In the genomic region with DNA sequence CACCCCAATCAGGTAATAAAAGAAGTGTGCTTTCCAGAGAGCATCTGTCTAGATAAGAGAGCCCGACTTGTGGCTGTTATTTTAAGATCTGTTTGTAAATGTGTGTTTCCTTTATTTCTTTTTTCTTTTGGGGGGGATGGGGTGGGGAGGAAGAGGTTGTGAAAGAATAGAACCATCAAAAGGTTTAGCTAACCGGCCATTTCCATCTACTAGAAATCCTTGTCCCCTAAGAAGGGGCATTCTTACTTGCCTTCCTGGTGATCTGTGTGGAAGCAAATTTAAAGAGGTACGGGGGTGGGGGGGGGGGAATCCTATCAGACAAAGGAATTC, we compare ENCODE assay signal across 8 mouse cellular contexts. TPM values are rescaled to one million over a fixed set of nuclear protein-coding genes. Genes with fewer than 3 reads are reported as not detected.
DNase-seq lines count a peak whose midpoint lies in the region; ATAC-seq and TF ChIP-seq lines count a peak whose summit lies in the region.

No protein-coding gene starts in this region.

- no peaks in the 10 kb centered on the region for H3K9me3 ChIP-seq in forebrain, embryonic 11.5 days (ENCODE audit: control insufficient read depth, low read length)
- no peaks in the 10 kb centered on the region for H3K9me3 ChIP-seq in liver, embryonic 13.5 days (replicated peaks)

- H3K4me3 ChIP-seq in heart, adult 2 months: peak overlapping the region; percentile 89
- H3K4me3 ChIP-seq in forebrain, embryonic 11.5 days (ENCODE audit: low read depth, low read length): peak overlapping the region; percentile 99
- H3K4me3 ChIP-seq in liver, embryonic 13.5 days (replicated peaks): peak overlapping the region; percentile 91

- peaks cover 7% of the 10 kb centered on the region for H3K4me1 ChIP-seq in heart, adult 2 months (ENCODE audit: control insufficient read depth, insufficient read depth, low read length)
- H3K4me1 ChIP-seq in forebrain, embryonic 11.5 days (replicated peaks; ENCODE audit: control insufficient read depth, insufficient read depth, low read length): peaks cover 11% of the 10 kb centered on the region; the same call in 1 of the 2 replicates
- H3K4me1 ChIP-seq in liver, embryonic 13.5 days (replicated peaks): peaks cover 70% of the 10 kb centered on the region

- DNase-seq in heart, adult 2 months: no peak
- DNase-seq in heart, postnatal 36 days: no peak
- peak; percentile 23 for DNase-seq in 3T3-L1 (ENCODE audit: low read depth, low spot score)
- DNase-seq in forebrain, embryonic 11.5 days (ENCODE audit: low spot score): no peak
- no peak for DNase-seq in liver, embryonic 13.5 days
- no peak for DNase-seq in urinary bladder, adult 2 months (ENCODE audit: low spot score)
- no peak for DNase-seq in thymus, postnatal 10 days (ENCODE audit: low spot score in 2 of 2)
- no peak for DNase-seq in layer of hippocampus, adult 18-20 months (ENCODE audit: low spot score in 2 of 2)

- peak overlapping the region; percentile 98 for H3K9ac ChIP-seq in heart, adult 2 months (ENCODE audit: low read depth, low read length)
- peak overlapping the region; percentile 95 for H3K9ac ChIP-seq in forebrain, embryonic 11.5 days (ENCODE audit: low read length)
- H3K9ac ChIP-seq in liver, embryonic 13.5 days: peak overlapping the region; percentile 99

- H3K36me3 ChIP-seq in heart, adult 2 months (ENCODE audit: control insufficient read depth, insufficient read depth, low read length): peaks cover 7% of the 10 kb centered on the region
- no peaks in the 10 kb centered on the region for H3K36me3 ChIP-seq in forebrain, embryonic 11.5 days (ENCODE audit: control insufficient read depth, insufficient read depth, low read length)
- H3K36me3 ChIP-seq in liver, embryonic 13.5 days: peaks cover 18% of the 10 kb centered on the region

- no peaks in the 10 kb centered on the region for H3K27me3 ChIP-seq in heart, adult 2 months (ENCODE audit: control insufficient read depth, insufficient read depth, low read length)
- no peaks in the 10 kb centered on the region for H3K27me3 ChIP-seq in forebrain, embryonic 11.5 days (ENCODE audit: control insufficient read depth, insufficient read depth, low read length)
- H3K27me3 ChIP-seq in liver, embryonic 13.5 days: no peaks in the 10 kb centered on the region

- 0 out of 2 replicates have a peak, but pooled peaks cover 3% of the 10 kb centered on the region for H3K79me2 ChIP-seq in heart, adult 2 months (replicated peaks; ENCODE audit: control insufficient read depth, insufficient read depth, low read length)

- no peak for ATAC-seq in forebrain, embryonic 11.5 days (replicated peaks; ENCODE audit: low FRiP score)
- ATAC-seq in liver, embryonic 13.5 days (ENCODE audit: low read depth): no peak

- intact Hi-C loops in heart, adult 2 months (cut with DNase I): no loop called here
- intact Hi-C loops in heart, postnatal 36 days (cut with DNase I): loop anchor here (2.0 kb wide), 1 partner anchor 48 kb away; no protein-coding TSS in a partner anchor

- WGBS in heart, adult 2 months: 3% methylated on average over 3 of the region's 3 CpGs
- WGBS in forebrain, embryonic 11.5 days: 1% methylated on average over 3 of the region's 3 CpGs
- 1% methylated on average over 3 of the region's 3 CpGs for WGBS in liver, embryonic 13.5 days (ENCODE audit: insufficient replicate concordance)

- TF ChIP-seq EP300 in heart, adult 2 months (IDR thresholded peaks at IDR 0.05; ENCODE audit: insufficient read depth, low read depth, low read length): no peak

- H3K4me2 ChIP-seq in forebrain, embryonic 11.5 days (ENCODE audit: low read depth, low read length, severe bottlenecking): peak overlapping the region; percentile 75
- peak overlapping the region; percentile 99 for H3K4me2 ChIP-seq in liver, embryonic 13.5 days

- H3K27ac ChIP-seq in heart, adult 2 months: no peak overlapping the region
- no peak overlapping the region for H3K27ac ChIP-seq in forebrain, embryonic 11.5 days (ENCODE audit: low read depth, low read length)
- peak overlapping the region; percentile 97 for H3K27ac ChIP-seq in liver, embryonic 13.5 days

- no peak for TF ChIP-seq CTCF in heart, adult 2 months (IDR thresholded peaks at IDR 0.05)

- TF ChIP-seq POLR2A in heart, adult 2 months (IDR thresholded peaks at IDR 0.05; ENCODE audit: insufficient read depth, low read depth, low read length): no peak

RNA-seq across cellular contexts. Expression of a gene that starts 1.3 kb away (rescaled TPM):
- 10 to 100 TPM; 13.9 to 14.8 TPM for total RNA-seq in heart, adult 2 months (2021)
- 5.9 and 9.9 TPM in 2 replicates for polyA plus RNA-seq in heart, adult 2 months (2012; rRNA removed)
- 10 to 100 TPM; 15.0 to 16.0 TPM for total RNA-seq in heart, postnatal 36 days (2021)
- polyA plus RNA-seq in forebrain, embryonic 11.5 days (2014; fragmentation: Nextera tagmentation; extraction: Ambion mirVana): 14.2 and 16.0 TPM in 2 replicates
- 5.8 and 6.1 TPM in 2 replicates for polyA plus RNA-seq in liver, embryonic 13.5 days (2015; fragmentation: Nextera tagmentation; extraction: Ambion mirVana)
- 12.6 and 16.6 TPM in 2 replicates for polyA plus RNA-seq in urinary bladder, adult 2 months (2012; rRNA removed)
- total RNA-seq in layer of hippocampus, adult 18-20 months (2021): 10 to 100 TPM; 16.9 to 17.2 TPM
